Mouse (Mus musculus): ENCODE results near the gene Gm10277. TPM values are rescaled to one million over a fixed set of nuclear protein-coding genes. Genes with fewer than 3 reads are reported as not detected.

Gene Gm10277
- polyA plus RNA-seq, 1 experiment, result not detected

DNA sequence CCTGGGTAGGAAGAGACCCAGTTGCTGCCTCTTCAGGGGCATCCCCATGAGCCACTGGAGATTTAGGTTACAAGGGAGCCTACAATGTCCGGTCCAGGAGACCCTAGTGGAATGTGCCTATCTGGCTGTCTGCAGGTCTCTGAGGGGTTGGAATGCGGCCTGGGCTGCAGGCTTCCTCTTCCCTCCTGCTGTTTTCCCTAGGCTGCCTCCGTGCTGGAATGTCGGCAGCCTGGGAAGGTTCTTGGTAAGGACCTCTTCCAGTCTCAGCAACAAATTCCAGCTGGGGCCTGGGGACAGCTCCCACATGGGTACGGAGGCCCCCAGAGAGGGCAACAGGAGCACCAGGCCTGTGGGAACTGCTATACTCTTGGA, 2.2 kb downstream of the Gm10277 start:
- peaks cover 60% of the 10 kb centered on the region for H3K4me1 ChIP-seq (ENCODE audit: control insufficient read depth, insufficient read depth, low read length)
- no peak for TF ChIP-seq CTCF (IDR thresholded peaks at IDR 0.05; ENCODE audit: borderline replicate concordance, insufficient read depth, low read depth, low read length)
- no peak for TF ChIP-seq POLR2A (IDR thresholded peaks at IDR 0.05; ENCODE audit: borderline replicate concordance, insufficient read depth, low read length)
- 20% methylated on average over 5 of the region's 5 CpGs for WGBS
- peak overlapping the region; percentile 55 for H3K27ac ChIP-seq (ENCODE audit: insufficient read depth, low read length)
- no peak for DNase-seq
- H3K27me3 ChIP-seq (ENCODE audit: control insufficient read depth, insufficient read depth, low read length), result no peaks in the 10 kb centered on the region
- H3K4me3 ChIP-seq (replicated peaks; ENCODE audit: insufficient read depth, low read depth, low read length), result no peak overlapping the region

DNA sequence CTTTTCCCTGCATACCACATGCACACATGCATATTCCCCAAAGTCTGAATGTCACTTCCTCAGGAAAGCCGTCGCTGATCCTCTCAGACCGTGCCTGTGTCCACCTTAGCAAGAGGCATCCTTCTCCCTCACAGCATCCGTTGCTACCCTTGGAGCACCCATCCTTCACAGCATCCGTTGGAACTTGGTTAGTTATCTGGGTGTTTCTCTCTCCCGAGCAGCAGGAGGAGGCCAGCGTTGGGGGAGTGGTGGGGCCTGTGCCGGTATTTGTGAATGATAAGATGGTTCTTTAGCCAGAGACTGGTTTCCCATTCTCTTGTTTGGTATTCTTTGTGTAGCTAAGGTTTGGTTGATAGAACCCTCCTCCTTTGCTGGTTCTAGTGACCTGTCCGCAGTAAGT, 2.7 kb downstream of the Gm10277 start:
- DNase-seq, result no peak
- Histone ChIP-seq H3K4me3 (replicated peaks; ENCODE audit: insufficient read depth, low read depth, low read length) (no peak overlapping the region), H3K27ac (ENCODE audit: insufficient read depth, low read length) (peak overlapping the region; percentile 55; the same call in 1 of the 2 replicates), H3K27me3 (ENCODE audit: control insufficient read depth, insufficient read depth, low read length) (no peaks in the 10 kb centered on the region), H3K4me1 (ENCODE audit: control insufficient read depth, insufficient read depth, low read length) (peaks cover 59% of the 10 kb centered on the region)
- no peak for TF ChIP-seq POLR2A (IDR thresholded peaks at IDR 0.05; ENCODE audit: borderline replicate concordance, insufficient read depth, low read length)
- TF ChIP-seq CTCF (IDR thresholded peaks at IDR 0.05; ENCODE audit: borderline replicate concordance, insufficient read depth, low read depth, low read length), result no peak
- 81% methylated on average over 9 of the region's 9 CpGs for WGBS

DNA sequence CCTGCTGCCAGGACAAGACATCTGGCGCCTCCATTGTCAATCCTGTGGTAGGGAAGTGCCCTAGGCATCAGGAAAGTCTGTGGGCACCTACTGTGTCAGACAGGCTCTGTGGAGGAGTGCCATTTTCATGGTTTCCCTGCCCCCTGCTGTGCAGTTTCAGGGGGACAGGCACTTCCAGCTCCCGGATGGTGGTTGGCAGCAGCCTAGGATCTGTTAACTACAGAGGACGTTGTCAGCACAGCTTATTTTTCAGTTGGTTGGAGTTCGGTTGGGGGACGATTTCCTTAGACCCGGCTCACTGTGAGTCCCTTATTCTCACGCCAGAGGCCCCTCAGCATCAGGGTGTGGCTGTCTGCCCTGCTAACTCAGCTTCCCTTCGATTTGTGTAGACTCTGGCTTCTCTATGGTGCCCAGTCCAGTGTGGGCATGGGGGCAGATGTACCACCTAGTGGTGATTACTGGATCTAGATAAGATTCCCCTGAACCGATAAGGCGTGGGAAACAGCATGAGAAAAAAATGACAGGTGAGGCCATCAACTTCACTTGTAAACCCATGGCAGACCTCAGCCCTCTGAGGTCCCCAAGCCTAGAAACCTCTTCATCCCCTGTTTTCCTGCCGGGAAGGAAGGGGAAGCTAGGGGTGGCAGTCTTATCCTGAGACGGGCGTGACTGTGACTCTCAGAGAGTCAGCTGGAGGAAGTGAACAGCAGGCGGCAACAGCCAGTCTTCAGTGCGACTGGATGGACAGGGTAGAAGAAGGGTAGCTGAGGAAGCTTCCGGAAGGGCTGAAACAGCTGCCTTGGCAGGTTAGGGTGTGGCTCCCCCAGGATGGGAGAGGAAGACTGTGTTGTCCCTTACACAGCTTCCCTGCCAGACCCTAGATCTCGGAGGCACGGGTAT, 3.5 kb downstream of the Gm10277 start:
- DNase-seq, result peak in 1 of 2 experiments; percentile 41
- TF ChIP-seq POLR2A (IDR thresholded peaks at IDR 0.05; ENCODE audit: borderline replicate concordance, insufficient read depth, low read length), result no peak
- TF ChIP-seq CTCF (IDR thresholded peaks at IDR 0.05; ENCODE audit: borderline replicate concordance, insufficient read depth, low read depth, low read length), result peak; percentile 29; the same call in 1 of the 2 replicates
- H3K27me3 ChIP-seq (ENCODE audit: control insufficient read depth, insufficient read depth, low read length), result no peaks in the 10 kb centered on the region
- peaks cover 59% of the 10 kb centered on the region for H3K4me1 ChIP-seq (ENCODE audit: control insufficient read depth, insufficient read depth, low read length)
- H3K4me3 ChIP-seq (replicated peaks; ENCODE audit: insufficient read depth, low read depth, low read length), result no peak overlapping the region
- H3K27ac ChIP-seq (ENCODE audit: insufficient read depth, low read length), result no peak overlapping the region
- 36% methylated on average over 18 of the region's 18 CpGs for WGBS

DNA sequence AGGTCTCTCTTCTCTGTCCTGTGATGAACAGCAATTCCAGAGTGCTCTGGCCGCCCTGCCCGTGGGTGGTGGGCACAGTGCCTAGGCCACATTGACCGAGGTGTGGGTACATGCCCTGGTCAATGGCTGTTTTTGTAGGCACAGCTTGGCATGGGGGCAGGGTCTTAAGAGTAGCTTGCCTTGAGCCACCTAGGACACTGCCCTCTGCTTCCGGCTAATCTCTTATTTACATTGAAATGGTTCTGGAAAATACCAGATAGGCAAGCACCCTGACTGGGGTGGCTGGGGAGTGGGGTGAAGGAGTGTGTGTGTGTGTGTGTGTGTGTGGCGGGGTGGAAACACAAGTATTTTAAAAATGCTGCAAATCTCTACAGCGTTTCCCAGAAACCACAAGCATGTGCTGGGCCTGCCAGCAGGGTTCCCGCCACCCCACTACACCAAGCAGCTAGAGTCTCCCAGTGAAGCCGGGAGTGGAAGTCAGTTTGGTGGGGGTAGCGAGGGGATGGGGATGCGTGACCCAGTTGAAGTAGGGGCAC, 4.3 kb downstream of the Gm10277 start:
- peaks cover 59% of the 10 kb centered on the region for H3K4me1 ChIP-seq (ENCODE audit: control insufficient read depth, insufficient read depth, low read length)
- TF ChIP-seq POLR2A (IDR thresholded peaks at IDR 0.05; ENCODE audit: borderline replicate concordance, insufficient read depth, low read length), result no peak
- no peak for TF ChIP-seq CTCF (IDR thresholded peaks at IDR 0.05; ENCODE audit: borderline replicate concordance, insufficient read depth, low read depth, low read length)
- WGBS, result 51% methylated on average over 10 of the region's 10 CpGs
- H3K4me3 ChIP-seq (replicated peaks; ENCODE audit: insufficient read depth, low read depth, low read length), result no peak overlapping the region
- H3K27me3 ChIP-seq (ENCODE audit: control insufficient read depth, insufficient read depth, low read length), result no peaks in the 10 kb centered on the region
- no peak overlapping the region for H3K27ac ChIP-seq (ENCODE audit: insufficient read depth, low read length)
- peak in 1 of 2 experiments; percentile 40 for DNase-seq

DNA sequence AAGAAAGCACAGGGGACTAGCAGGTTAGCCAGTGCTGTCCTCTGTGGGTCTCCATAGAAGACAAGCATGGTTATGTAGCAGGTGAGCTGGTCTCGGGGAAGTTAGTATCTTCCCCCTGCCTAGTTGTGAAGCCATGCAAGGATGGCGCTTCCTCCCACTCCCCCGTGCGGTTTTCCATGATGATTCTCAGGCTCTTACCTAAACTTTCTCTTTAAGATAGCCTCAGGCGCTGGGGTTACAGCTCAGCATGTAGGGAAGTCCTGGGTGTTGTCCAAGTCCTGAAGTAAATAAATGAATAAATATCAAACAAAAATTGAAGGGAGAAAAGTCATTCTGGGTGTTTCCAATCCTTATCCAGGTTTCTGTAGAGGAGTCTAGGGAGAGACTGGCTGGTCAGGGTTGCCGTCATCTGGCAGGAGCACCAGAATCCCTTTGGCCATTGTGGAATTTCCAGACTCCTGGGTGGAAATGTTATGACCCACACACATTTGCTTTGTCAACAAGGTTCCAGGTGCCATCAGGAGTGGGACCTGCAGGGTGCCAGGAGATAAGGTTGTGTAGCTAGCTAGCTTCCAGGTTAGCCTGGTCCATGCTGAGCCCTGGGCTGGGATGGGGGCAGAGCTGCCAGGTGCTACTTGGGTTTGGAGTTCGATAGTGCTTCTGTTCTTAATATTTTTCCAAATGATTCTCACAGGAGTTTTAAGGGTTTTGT, 5.3 kb downstream of the Gm10277 start:
- H3K27ac ChIP-seq (ENCODE audit: insufficient read depth, low read length), result no peak overlapping the region
- TF ChIP-seq POLR2A (IDR thresholded peaks at IDR 0.05; ENCODE audit: borderline replicate concordance, insufficient read depth, low read length) (no peak), CTCF (IDR thresholded peaks at IDR 0.05; ENCODE audit: borderline replicate concordance, insufficient read depth, low read depth, low read length) (no peak)
- no peaks in the 10 kb centered on the region for H3K27me3 ChIP-seq (ENCODE audit: control insufficient read depth, insufficient read depth, low read length)
- no peak overlapping the region for H3K4me3 ChIP-seq (replicated peaks; ENCODE audit: insufficient read depth, low read depth, low read length)
- H3K4me1 ChIP-seq (ENCODE audit: control insufficient read depth, insufficient read depth, low read length), result peaks cover 59% of the 10 kb centered on the region
- peak in 1 of 2 experiments; percentile 65 for DNase-seq
- 66% methylated on average over 7 of the region's 7 CpGs for WGBS

DNA sequence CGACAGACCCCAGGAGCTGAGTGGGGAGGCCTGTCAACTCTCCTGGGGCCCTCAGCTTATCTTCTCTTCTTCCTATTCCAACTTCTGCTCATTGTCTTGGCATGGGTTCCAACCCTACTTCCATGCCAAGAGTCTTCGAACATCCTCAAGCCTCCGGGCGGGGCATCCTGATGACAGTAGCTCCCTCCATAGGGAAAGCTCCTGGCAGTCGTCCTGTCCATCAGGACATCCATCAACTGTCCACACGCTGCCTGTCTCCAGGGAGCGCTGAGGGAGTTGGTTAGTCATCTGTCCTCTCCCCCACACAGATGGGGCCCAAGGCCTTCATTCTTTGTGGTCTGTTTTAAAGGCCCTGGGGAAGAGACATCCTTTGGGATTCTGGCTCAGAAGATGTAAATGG, 6.5 kb downstream of the Gm10277 start:
- H3K4me3 ChIP-seq (replicated peaks; ENCODE audit: insufficient read depth, low read depth, low read length), result no peak overlapping the region
- 33% methylated on average over 7 of the region's 7 CpGs for WGBS
- H3K27me3 ChIP-seq (ENCODE audit: control insufficient read depth, insufficient read depth, low read length), result no peaks in the 10 kb centered on the region
- no peak overlapping the region for H3K27ac ChIP-seq (ENCODE audit: insufficient read depth, low read length)
- TF ChIP-seq CTCF (IDR thresholded peaks at IDR 0.05; ENCODE audit: borderline replicate concordance, insufficient read depth, low read depth, low read length) (no peak), POLR2A (IDR thresholded peaks at IDR 0.05; ENCODE audit: borderline replicate concordance, insufficient read depth, low read length) (no peak)
- peaks cover 52% of the 10 kb centered on the region for H3K4me1 ChIP-seq (ENCODE audit: control insufficient read depth, insufficient read depth, low read length)
- peak; percentile 62 to 77 for DNase-seq

DNA sequence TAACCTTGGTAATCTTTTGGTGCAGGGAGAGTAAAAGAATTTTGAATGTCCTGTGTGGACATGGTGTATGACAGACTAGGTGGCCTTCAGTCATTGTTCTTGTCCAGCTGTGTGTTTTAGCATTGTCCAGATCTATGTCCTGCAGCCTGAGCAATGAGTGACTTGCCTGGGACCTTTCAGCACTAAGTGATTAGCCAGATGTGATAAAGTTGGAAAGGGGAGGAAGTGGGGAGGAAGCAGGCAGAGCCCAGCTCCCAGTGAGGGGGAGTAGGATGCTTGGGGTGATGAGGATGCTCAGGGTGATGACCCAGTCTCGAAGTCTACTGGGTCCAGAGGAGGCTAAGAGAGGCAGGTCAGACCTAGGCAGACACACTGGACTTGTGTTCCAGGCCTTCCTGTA, 8.3 kb downstream of the Gm10277 start:
- no peak for TF ChIP-seq CTCF (IDR thresholded peaks at IDR 0.05; ENCODE audit: borderline replicate concordance, insufficient read depth, low read depth, low read length)
- no peak for TF ChIP-seq POLR2A (IDR thresholded peaks at IDR 0.05; ENCODE audit: borderline replicate concordance, insufficient read depth, low read length)
- Histone ChIP-seq H3K4me3 (replicated peaks; ENCODE audit: insufficient read depth, low read depth, low read length) (no peak overlapping the region), H3K27me3 (ENCODE audit: control insufficient read depth, insufficient read depth, low read length) (no peaks in the 10 kb centered on the region), H3K4me1 (ENCODE audit: control insufficient read depth, insufficient read depth, low read length) (peaks cover 36% of the 10 kb centered on the region), H3K27ac (ENCODE audit: insufficient read depth, low read length) (no peak overlapping the region)
- 85% methylated on average over 1 of the region's 1 CpGs for WGBS
- no peak for DNase-seq

All from cerebellum, adult 2 months (tissue).